Mouse (Mus musculus) liver, postnatal 0 days (tissue): Measurements from ENCODE around the gene Atoh8.

ENCODE experiments used
- CTCF ChIP-seq: sonication (generic); IDR thresholded peaks from 2 replicates; pipeline ENCODE4 v1.5.1; 2016; ENCODE audit warnings: antibody characterized with exemption, low read depth
- EP300 ChIP-seq: IDR thresholded peaks from 2 replicates; pipeline ENCODE4 v1.6.1; 2016; ENCODE audit warnings: antibody characterized with exemption, low read depth, mild to moderate bottlenecking

DNA sequence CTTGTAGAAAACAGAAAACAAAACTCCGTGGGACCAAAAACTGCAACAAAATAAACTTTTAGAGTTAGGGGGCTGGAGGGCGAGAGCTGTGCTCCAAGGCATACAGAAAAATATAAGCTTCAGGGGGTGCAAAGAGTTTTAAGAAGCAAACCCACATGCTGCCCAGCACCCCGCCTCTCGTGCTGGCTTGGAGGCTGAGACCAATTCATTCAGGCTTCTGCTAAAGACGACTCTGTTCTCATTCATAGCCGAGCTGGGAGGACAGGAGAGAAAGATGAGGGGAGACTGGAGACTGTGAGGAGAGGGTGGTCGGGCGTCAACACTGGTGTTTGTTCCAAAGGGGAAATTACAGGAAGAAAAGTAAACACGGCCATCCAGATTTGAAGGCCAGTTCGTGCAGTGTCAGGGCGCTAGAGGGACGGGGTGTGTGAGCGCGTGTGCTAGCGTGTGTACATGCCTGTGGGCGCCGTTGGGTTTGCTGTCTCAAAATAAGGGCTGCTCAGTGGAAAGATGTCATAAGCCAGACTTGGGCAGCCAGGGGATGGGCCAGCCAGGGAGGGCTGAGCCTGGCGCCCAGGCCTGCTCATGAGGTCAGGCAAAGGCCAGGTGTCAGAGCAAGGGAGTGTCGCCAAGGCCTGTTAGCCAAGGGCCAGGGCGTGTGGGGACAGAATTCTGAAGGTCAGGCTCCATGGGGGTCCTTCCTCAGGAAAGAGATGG, 9.3 kb upstream of the Atoh8 start:
- TF ChIP-seq CTCF (no peak), EP300 (no peak)
